Mouse (Mus musculus) forebrain, embryonic 15.5 days (tissue): ENCODE results near the gene Igf2bp2. TPM values are rescaled to one million over a fixed set of nuclear protein-coding genes. Genes with fewer than 3 reads are reported as not detected.

Source experiments
- ATAC-seq: fragments of 200-750 bp; cut with Nextera tagmentation; replicated peaks from 2 replicates; pipeline ENCODE4 v1.8.0; 2017; ENCODE audit warnings: mild to moderate bottlenecking, moderate TSS enrichment, moderate library complexity
- H3K27ac ChIP-seq: fragments of 300-500 bp; sonication (generic); replicated peaks from 2 replicates; pipeline ENCODE4 v1.5.1; 2015; ENCODE audit warnings: mild to moderate bottlenecking, inconsistent platforms
- H3K27me3 ChIP-seq: fragments of 300-500 bp; sonication (generic); 2 replicates; pipeline ENCODE4 v1.6.1; 2015; ENCODE audit warnings: inconsistent platforms
- H3K36me3 ChIP-seq: fragments of 300-500 bp; sonication (generic); 2 replicates; pipeline ENCODE4 v1.6.1; 2015; ENCODE audit warnings: mild to moderate bottlenecking, inconsistent platforms
- H3K4me1 ChIP-seq: fragments of 300-500 bp; sonication (generic); 2 replicates; pipeline ENCODE4 v1.6.1; 2015; ENCODE audit warnings: inconsistent platforms
- H3K4me2 ChIP-seq: fragments of 300-500 bp; sonication (generic); replicated peaks from 2 replicates; pipeline ENCODE4 v1.6.1; 2015; ENCODE audit warnings: mild to moderate bottlenecking, inconsistent platforms
- H3K4me3 ChIP-seq: fragments of 300-500 bp; sonication (generic); 2 replicates; pipeline ENCODE4 v1.5.1; 2015; ENCODE audit warnings: mild to moderate bottlenecking, inconsistent platforms
- H3K9ac ChIP-seq: fragments of 300-500 bp; sonication (generic); replicated peaks from 2 replicates; pipeline ENCODE4 v1.6.1; 2015; ENCODE audit warnings: mild to moderate bottlenecking, inconsistent platforms
- H3K9me3 ChIP-seq: fragments of 300-500 bp; sonication (generic); 2 replicates; pipeline ENCODE4 v1.6.1; 2016; ENCODE audit warnings: inconsistent platforms
- WGBS: fragments of 180-500 bp; shearing (Covaris S2); methylation state at CpG from one replicate; pipeline ENCODE4 v1.1.7; 2015; ENCODE audit warnings: mixed read lengths; 5-methylcytosine and 5-hydroxymethylcytosine counted together
- polyA plus RNA-seq: library from polyadenylated mRNA; unstranded; fragments of >200 nt; fragmentation: Nextera tagmentation; extraction: Ambion mirVana; gene quantifications from 2 replicates; pipeline ENCODE4 v1.2.1, GENCODE M21; 2015

Igf2bp2 gene
- polyA plus RNA-seq, 1 experiment from 2014 or later: 25.8 TPM

- Histone ChIP-seq H3K4me2 (no peak overlapping the region), H3K27ac (no peak overlapping the region), H3K4me3 (no peak overlapping the region), H3K9me3 (no peaks in the 10 kb centered on the region), H3K36me3 (no peaks in the 10 kb centered on the region), H3K27me3 (no peaks in the 10 kb centered on the region), H3K9ac (no peak overlapping the region), H3K4me1 (peaks cover 16% of the 10 kb centered on the region)
- 91% methylated on average over 7 of the region's 7 CpGs for WGBS
- ATAC-seq: no peak
These were observed 17.0 kb downstream of the Igf2bp2 start for GRCm38 (mm10) chr16:22146071-22146470.

GRCm38 (mm10) chr16:22144490-22144889, 18.6 kb downstream of the Igf2bp2 start:
- Histone ChIP-seq H3K27ac (no peak overlapping the region), H3K36me3 (no peaks in the 10 kb centered on the region), H3K9ac (no peak overlapping the region), H3K9me3 (no peaks in the 10 kb centered on the region), H3K4me2 (no peak overlapping the region), H3K4me1 (peaks cover 2% of the 10 kb centered on the region; the same call in 1 of the 2 replicates), H3K27me3 (no peaks in the 10 kb centered on the region), H3K4me3 (no peak overlapping the region)
- no peak for ATAC-seq
- 95% methylated on average over 6 of the region's 6 CpGs for WGBS

- 59% methylated on average over 6 of the region's 6 CpGs for WGBS
- Histone ChIP-seq H3K36me3 (no peaks in the 10 kb centered on the region), H3K4me2 (no peak overlapping the region), H3K4me1 (no peaks in the 10 kb centered on the region), H3K27me3 (no peaks in the 10 kb centered on the region), H3K9me3 (no peaks in the 10 kb centered on the region), H3K27ac (no peak overlapping the region), H3K4me3 (no peak overlapping the region), H3K9ac (no peak overlapping the region)
- ATAC-seq: no peak
These were observed 22.2 kb downstream of the Igf2bp2 start for GRCm38 (mm10) chr16:22140861-22141260.

- Histone ChIP-seq H3K4me2 (no peak overlapping the region), H3K27ac (no peak overlapping the region), H3K9me3 (no peaks in the 10 kb centered on the region), H3K36me3 (no peaks in the 10 kb centered on the region), H3K4me1 (no peaks in the 10 kb centered on the region), H3K27me3 (no peaks in the 10 kb centered on the region), H3K9ac (no peak overlapping the region), H3K4me3 (no peak overlapping the region)
- ATAC-seq: no peak
- WGBS: 83% methylated on average over 5 of the region's 5 CpGs
These were observed 23.3 kb downstream of the Igf2bp2 start for GRCm38 (mm10) chr16:22139821-22140220.

GRCm38 (mm10) chr16:22136198-22136597, 26.9 kb downstream of the Igf2bp2 start:
- Histone ChIP-seq H3K9me3 (no peaks in the 10 kb centered on the region), H3K36me3 (no peaks in the 10 kb centered on the region), H3K4me3 (no peak overlapping the region), H3K4me2 (no peak overlapping the region), H3K4me1 (no peaks in the 10 kb centered on the region), H3K9ac (no peak overlapping the region), H3K27me3 (no peaks in the 10 kb centered on the region), H3K27ac (no peak overlapping the region)
- 84% methylated on average over 5 of the region's 5 CpGs for WGBS
- no peak for ATAC-seq

- Histone ChIP-seq H3K9ac (no peak overlapping the region), H3K4me1 (no peaks in the 10 kb centered on the region), H3K4me2 (no peak overlapping the region), H3K27me3 (no peaks in the 10 kb centered on the region), H3K9me3 (no peaks in the 10 kb centered on the region), H3K27ac (no peak overlapping the region), H3K4me3 (no peak overlapping the region), H3K36me3 (no peaks in the 10 kb centered on the region)
- 80% methylated on average over 6 of the region's 6 CpGs for WGBS
- no peak for ATAC-seq
These were observed 31.8 kb downstream of the Igf2bp2 start for GRCm38 (mm10) chr16:22131321-22131720.

- H3K4me1 ChIP-seq: no peaks in the 10 kb centered on the region
- H3K27ac ChIP-seq: no peak overlapping the region
- H3K36me3 ChIP-seq: no peaks in the 10 kb centered on the region
- H3K9me3 ChIP-seq: no peaks in the 10 kb centered on the region
- 92% methylated on average over 7 of the region's 7 CpGs for WGBS
- H3K27me3 ChIP-seq: no peaks in the 10 kb centered on the region
- no peak overlapping the region for H3K4me2 ChIP-seq
- no peak overlapping the region for H3K4me3 ChIP-seq
- ATAC-seq: no peak
- no peak overlapping the region for H3K9ac ChIP-seq
These were observed 33.6 kb downstream of the Igf2bp2 start for GRCm38 (mm10) chr16:22129511-22129910.

- no peaks in the 10 kb centered on the region for H3K4me1 ChIP-seq
- no peaks in the 10 kb centered on the region for H3K9me3 ChIP-seq
- WGBS: 93% methylated on average over 2 of the region's 2 CpGs
- no peaks in the 10 kb centered on the region for H3K27me3 ChIP-seq
- ATAC-seq: no peak
- H3K27ac ChIP-seq: no peak overlapping the region
- no peaks in the 10 kb centered on the region for H3K36me3 ChIP-seq
- H3K4me2 ChIP-seq: no peak overlapping the region
- H3K4me3 ChIP-seq: no peak overlapping the region
- no peak overlapping the region for H3K9ac ChIP-seq
These were observed 34.5 kb downstream of the Igf2bp2 start for GRCm38 (mm10) chr16:22128595-22128994.

- no peaks in the 10 kb centered on the region for H3K9me3 ChIP-seq
- no peak overlapping the region for H3K4me2 ChIP-seq
- ATAC-seq: no peak
- H3K4me1 ChIP-seq: no peaks in the 10 kb centered on the region
- H3K4me3 ChIP-seq: no peak overlapping the region
- H3K9ac ChIP-seq: no peak overlapping the region
- no peak overlapping the region for H3K27ac ChIP-seq
- 98% methylated on average over 5 of the region's 5 CpGs for WGBS
- no peaks in the 10 kb centered on the region for H3K36me3 ChIP-seq
- H3K27me3 ChIP-seq: no peaks in the 10 kb centered on the region
These were observed 35.3 kb downstream of the Igf2bp2 start for GRCm38 (mm10) chr16:22127806-22128205.

- Histone ChIP-seq H3K9ac (no peak overlapping the region), H3K4me1 (no peaks in the 10 kb centered on the region), H3K27me3 (no peaks in the 10 kb centered on the region), H3K36me3 (no peaks in the 10 kb centered on the region), H3K4me2 (no peak overlapping the region), H3K27ac (no peak overlapping the region), H3K4me3 (no peak overlapping the region), H3K9me3 (no peaks in the 10 kb centered on the region)
- ATAC-seq: no peak
- 89% methylated on average over 4 of the region's 4 CpGs for WGBS
These were observed 36.2 kb downstream of the Igf2bp2 start for GRCm38 (mm10) chr16:22126936-22127335.

GRCm38 (mm10) chr16:22124325-22124918, 38.7 kb downstream of the Igf2bp2 start:
- Histone ChIP-seq H3K4me1 (no peaks in the 10 kb centered on the region), H3K9ac (no peak overlapping the region), H3K36me3 (no peaks in the 10 kb centered on the region), H3K4me2 (no peak overlapping the region), H3K27ac (no peak overlapping the region), H3K4me3 (no peak overlapping the region), H3K9me3 (no peaks in the 10 kb centered on the region), H3K27me3 (no peaks in the 10 kb centered on the region)
- 73% methylated on average over 7 of the region's 7 CpGs for WGBS
- no peak for ATAC-seq

- H3K4me2 ChIP-seq: no peak overlapping the region
- 33% methylated on average over 5 of the region's 5 CpGs for WGBS
- H3K4me3 ChIP-seq: no peak overlapping the region
- H3K27me3 ChIP-seq: no peaks in the 10 kb centered on the region
- no peaks in the 10 kb centered on the region for H3K36me3 ChIP-seq
- H3K4me1 ChIP-seq: no peaks in the 10 kb centered on the region
- no peak overlapping the region for H3K27ac ChIP-seq
- no peak for ATAC-seq
- H3K9me3 ChIP-seq: no peaks in the 10 kb centered on the region
- no peak overlapping the region for H3K9ac ChIP-seq
These were observed 39.4 kb downstream of the Igf2bp2 start for GRCm38 (mm10) chr16:22123658-22124057.

GRCm38 (mm10) chr16:22121109-22121508, 42.0 kb downstream of the Igf2bp2 start:
- Histone ChIP-seq H3K36me3 (no peaks in the 10 kb centered on the region), H3K9ac (no peak overlapping the region), H3K9me3 (no peaks in the 10 kb centered on the region), H3K4me3 (no peak overlapping the region), H3K27me3 (no peaks in the 10 kb centered on the region), H3K4me1 (no peaks in the 10 kb centered on the region), H3K27ac (no peak overlapping the region), H3K4me2 (no peak overlapping the region)
- 96% methylated on average over 8 of the region's 8 CpGs for WGBS
- no peak for ATAC-seq
